In genomic region chr6:117905260-117905930, GRCm38 (mm10) we compare ENCODE assay signal across 8 mouse cellular contexts. TPM values are rescaled to one million over a fixed set of nuclear protein-coding genes. Genes with fewer than 3 reads are reported as not detected.
DNase-seq lines count a peak whose midpoint lies in the region; ATAC-seq and TF ChIP-seq lines count a peak whose summit lies in the region.

No protein-coding gene starts in this region.

- TF ChIP-seq POLR2A in cerebellum, adult 2 months (IDR thresholded peaks at IDR 0.05; ENCODE audit: borderline replicate concordance, insufficient read depth, low read length) = no peak
- TF ChIP-seq POLR2A in limb, embryonic 14.5 days (IDR thresholded peaks at IDR 0.05; ENCODE audit: borderline replicate concordance, extremely low read depth, insufficient read depth, insufficient read length) = no peak

- H3K4me1 ChIP-seq in cerebellum, adult 2 months (ENCODE audit: control insufficient read depth, insufficient read depth, low read length) = no peaks in the 10 kb centered on the region; the same call in 1 of the 2 replicates
- peaks cover 13% of the 10 kb centered on the region for H3K4me1 ChIP-seq in forebrain, embryonic 14.5 days (ENCODE audit: control insufficient read depth, insufficient read depth, low read length)
- H3K4me1 ChIP-seq in limb, embryonic 14.5 days (ENCODE audit: control insufficient read depth, insufficient read depth, low read length) = peaks cover 23% of the 10 kb centered on the region

- H3K27me3 ChIP-seq in cerebellum, adult 2 months (ENCODE audit: control insufficient read depth, insufficient read depth, low read length) = no peaks in the 10 kb centered on the region
- no peaks in the 10 kb centered on the region for H3K27me3 ChIP-seq in forebrain, embryonic 14.5 days (replicated peaks; ENCODE audit: control insufficient read depth, insufficient read depth, low read length)
- no peaks in the 10 kb centered on the region for H3K27me3 ChIP-seq in limb, embryonic 14.5 days (ENCODE audit: control insufficient read depth, insufficient read depth, low read length)

- no peak for ATAC-seq in forebrain, embryonic 14.5 days
- no peak for ATAC-seq in limb, embryonic 14.5 days (ENCODE audit: low FRiP score, low read depth)
- ATAC-seq in granulocyte monocyte progenitor cell, adult 5-6 weeks (replicated peaks; ENCODE audit: poor library complexity, severe bottlenecking) = no peak
- ATAC-seq in megakaryocyte progenitor cell, adult 5-6 weeks (replicated peaks; ENCODE audit: poor library complexity) = no peak

- no peak for DNase-seq in cerebellum, adult 2 months
- DNase-seq in cerebellum, adult 8-10 months = no peak
- DNase-seq in 416B (ENCODE audit: low read depth) = peak; percentile 65
- no peak for DNase-seq in forebrain, embryonic 14.5 days (ENCODE audit: low spot score)
- DNase-seq in limb, embryonic 14.5 days (ENCODE audit: low spot score) = no peak
- DNase-seq in adrenal gland, postnatal 10 days = no peak

- peak overlapping the region; percentile 60 for H3K4me2 ChIP-seq in forebrain, embryonic 14.5 days (ENCODE audit: low read length)
- H3K4me2 ChIP-seq in limb, embryonic 14.5 days (replicated peaks; ENCODE audit: low read depth, low read length, severe bottlenecking) = peak overlapping the region; percentile 57

- WGBS in cerebellum, adult 2 months = 16% methylated on average over 4 of the region's 4 CpGs
- 34% methylated on average over 4 of the region's 4 CpGs for WGBS in forebrain, embryonic 14.5 days
- 19% methylated on average over 4 of the region's 4 CpGs for WGBS in limb, embryonic 14.5 days

- H3K4me3 ChIP-seq in cerebellum, adult 2 months (replicated peaks; ENCODE audit: insufficient read depth, low read depth, low read length) = no peak overlapping the region
- peak overlapping the region; percentile 89 for H3K4me3 ChIP-seq in forebrain, embryonic 14.5 days (ENCODE audit: low read depth, low read length)
- peak overlapping the region; percentile 77 for H3K4me3 ChIP-seq in limb, embryonic 14.5 days (replicated peaks; ENCODE audit: low read length)

- no peaks in the 10 kb centered on the region for H3K9me3 ChIP-seq in forebrain, embryonic 14.5 days (replicated peaks; ENCODE audit: control insufficient read depth, low read length)
- no peaks in the 10 kb centered on the region for H3K9me3 ChIP-seq in limb, embryonic 14.5 days (ENCODE audit: control insufficient read depth, low read length)

- 0 out of 2 replicates have a peak overlapping the region, but pooled peaks have one; percentile 23 for H3K27ac ChIP-seq in cerebellum, adult 2 months (ENCODE audit: insufficient read depth, low read length)
- no peak overlapping the region for H3K27ac ChIP-seq in forebrain, embryonic 14.5 days (ENCODE audit: low read depth, low read length)
- peak overlapping the region; percentile 82 for H3K27ac ChIP-seq in limb, embryonic 14.5 days (replicated peaks; ENCODE audit: low read depth, low read length)

- TF ChIP-seq CTCF in cerebellum, adult 2 months (IDR thresholded peaks at IDR 0.05; ENCODE audit: borderline replicate concordance, insufficient read depth, low read depth, low read length) = no peak

- peak overlapping the region; percentile 69; the same call in 1 of the 2 replicates for H3K9ac ChIP-seq in forebrain, embryonic 14.5 days (ENCODE audit: low read length)
- H3K9ac ChIP-seq in limb, embryonic 14.5 days (ENCODE audit: low read depth, low read length, severe bottlenecking) = peak overlapping the region; percentile 66; the same call in 1 of the 2 replicates

- H3K36me3 ChIP-seq in forebrain, embryonic 14.5 days (ENCODE audit: control insufficient read depth, insufficient read depth, low read length) = no peaks in the 10 kb centered on the region
- no peaks in the 10 kb centered on the region for H3K36me3 ChIP-seq in limb, embryonic 14.5 days (ENCODE audit: control insufficient read depth, insufficient read depth, low read length)

RNA-seq across cellular contexts. Expression of gene Hnrnpf, which starts 5.3 kb away (rescaled TPM):
- polyA plus RNA-seq in cerebellum, adult 2 months (2012; rRNA removed) = 119 and 129 TPM in 2 replicates
- polyA plus RNA-seq in forebrain, embryonic 14.5 days (2014; fragmentation: Nextera tagmentation; extraction: Ambion mirVana) = 410 and 433 TPM in 2 replicates
- 385 and 486 TPM in 2 replicates for polyA plus RNA-seq in limb, embryonic 14.5 days (2012; rRNA removed)
- 609 and 633 TPM in 2 replicates for polyA plus RNA-seq in limb, embryonic 14.5 days (2014; fragmentation: Nextera tagmentation; extraction: Ambion mirVana)
- total RNA-seq in granulocyte monocyte progenitor cell, adult 5-6 weeks (2014; fragmentation: Nextera tagmentation) = 691 and 695 TPM in 2 replicates
- total RNA-seq in granulocyte monocyte progenitor cell, adult 5-6 weeks (2017) = 1,315 and 1,367 TPM in 2 replicates
- total RNA-seq in megakaryocyte progenitor cell, adult 5-6 weeks (2015) = 679 and 683 TPM in 2 replicates
- total RNA-seq in megakaryocyte progenitor cell, adult 5-6 weeks (2017) = 1,301 and 1,452 TPM in 2 replicates
- total RNA-seq in adrenal gland, postnatal 10 days (2021) = 100 to 1,000 TPM; 424 to 432 TPM

RNA-seq across cellular contexts. Expression of gene Fxyd4, which starts 32.1 kb away (rescaled TPM):
- not detected in 2 replicates for polyA plus RNA-seq in cerebellum, adult 2 months (2012; rRNA removed)
- polyA plus RNA-seq in forebrain, embryonic 14.5 days (2014; fragmentation: Nextera tagmentation; extraction: Ambion mirVana) = 0.75 and 1.2 TPM in 2 replicates
- polyA plus RNA-seq in limb, embryonic 14.5 days (2012; rRNA removed) = not detected in 2 replicates
- 1.4 and 2.5 TPM in 2 replicates for polyA plus RNA-seq in limb, embryonic 14.5 days (2014; fragmentation: Nextera tagmentation; extraction: Ambion mirVana)
- total RNA-seq in granulocyte monocyte progenitor cell, adult 5-6 weeks (2014; fragmentation: Nextera tagmentation) = not detected in 2 replicates
- not detected in 2 replicates for total RNA-seq in granulocyte monocyte progenitor cell, adult 5-6 weeks (2017)
- not detected in 2 replicates for total RNA-seq in megakaryocyte progenitor cell, adult 5-6 weeks (2015)
- not detected in 2 replicates for total RNA-seq in megakaryocyte progenitor cell, adult 5-6 weeks (2017)
- not detected for total RNA-seq in adrenal gland, postnatal 10 days (2021)

RNA-seq across cellular contexts. Expression of gene Zfp239, which starts 43.5 kb away (rescaled TPM):
- polyA plus RNA-seq in cerebellum, adult 2 months (2012; rRNA removed) = 18.4 and 19.8 TPM in 2 replicates
- polyA plus RNA-seq in forebrain, embryonic 14.5 days (2014; fragmentation: Nextera tagmentation; extraction: Ambion mirVana) = 14.9 and 15.3 TPM in 2 replicates
- polyA plus RNA-seq in limb, embryonic 14.5 days (2012; rRNA removed) = 7.4 and 8.6 TPM in 2 replicates
- 9.7 and 11.8 TPM in 2 replicates for polyA plus RNA-seq in limb, embryonic 14.5 days (2014; fragmentation: Nextera tagmentation; extraction: Ambion mirVana)
- total RNA-seq in granulocyte monocyte progenitor cell, adult 5-6 weeks (2014; fragmentation: Nextera tagmentation) = 5.5 and 9.7 TPM in 2 replicates
- 5.6 and 11.0 TPM in 2 replicates for total RNA-seq in granulocyte monocyte progenitor cell, adult 5-6 weeks (2017)
- 4.2 and 4.7 TPM in 2 replicates for total RNA-seq in megakaryocyte progenitor cell, adult 5-6 weeks (2015)
- 2.0 and 3.3 TPM in 2 replicates for total RNA-seq in megakaryocyte progenitor cell, adult 5-6 weeks (2017)
- 1 to 10 TPM; 1.9 to 2.7 TPM for total RNA-seq in adrenal gland, postnatal 10 days (2021)
